Mouse (Mus musculus) cerebellum, adult 2 months (tissue): ENCODE measurements at regions not wholly inside any gene's neighbourhood (a gene's known extent, or its start where the extent isn't known, plus 50 kb on each side); places are given as distances from the start of the nearest gene placed in this dataset.

Source experiments
- CTCF ChIP-seq: fragments of 200-500 bp; IDR thresholded peaks from 2 replicates; pipeline ENCODE4 v1.5.1; 2011; ENCODE audit warnings: low read depth, mild to moderate bottlenecking, control low read depth, low read length, moderate library complexity, borderline replicate concordance; ENCODE audit not compliant: insufficient read depth
- POLR2A ChIP-seq: fragments of 200-500 bp; IDR thresholded peaks from 2 replicates; pipeline ENCODE4 v1.6.1; 2011; ENCODE audit warnings: low read length, control low read depth, borderline replicate concordance; ENCODE audit not compliant: insufficient read depth

GRCm38 (mm10) chr12:26754611-26755010 is 285.6 kb downstream of the Cmpk2 start:
- TF ChIP-seq POLR2A (no peak), CTCF (no peak)
